Mouse (Mus musculus): Measurements from ENCODE around the gene Gm12248. TPM values are rescaled to one million over a fixed set of nuclear protein-coding genes. Genes with fewer than 3 reads are reported as not detected.

Gene Gm12248
- polyA plus RNA-seq, 1 experiment, result not detected

GRCm38 (mm10) chr11:58127544-58127943, 34.6 kb upstream of the Gm12248 start:
- Histone ChIP-seq H3K4me3 (replicated peaks; ENCODE audit: insufficient read depth, low read depth, low read length) (no peak overlapping the region), H3K27ac (ENCODE audit: insufficient read depth, low read length) (no peak overlapping the region), H3K4me1 (ENCODE audit: control insufficient read depth, insufficient read depth, low read length) (peaks cover 18% of the 10 kb centered on the region), H3K27me3 (ENCODE audit: control insufficient read depth, insufficient read depth, low read length) (no peaks in the 10 kb centered on the region)
- WGBS, result 89% methylated on average over 2 of the region's 2 CpGs
- TF ChIP-seq CTCF (IDR thresholded peaks at IDR 0.05; ENCODE audit: borderline replicate concordance, insufficient read depth, low read depth, low read length) (no peak), POLR2A (IDR thresholded peaks at IDR 0.05; ENCODE audit: borderline replicate concordance, insufficient read depth, low read length) (no peak)
- no peak for DNase-seq

- TF ChIP-seq POLR2A (IDR thresholded peaks at IDR 0.05; ENCODE audit: borderline replicate concordance, insufficient read depth, low read length) (no peak), CTCF (IDR thresholded peaks at IDR 0.05; ENCODE audit: borderline replicate concordance, insufficient read depth, low read depth, low read length) (peak; percentile 37; the same call in 1 of the 2 replicates)
- Histone ChIP-seq H3K4me1 (ENCODE audit: control insufficient read depth, insufficient read depth, low read length) (peaks cover 18% of the 10 kb centered on the region), H3K4me3 (replicated peaks; ENCODE audit: insufficient read depth, low read depth, low read length) (no peak overlapping the region), H3K27me3 (ENCODE audit: control insufficient read depth, insufficient read depth, low read length) (no peaks in the 10 kb centered on the region), H3K27ac (ENCODE audit: insufficient read depth, low read length) (peak overlapping the region; percentile 41; the same call in 1 of the 2 replicates)
- peak; percentile 68 to 80 for DNase-seq
- WGBS, result 28% methylated on average over 7 of the region's 7 CpGs
Observed at GRCm38 (mm10) chr11:58126397-58127160, 33.6 kb upstream of the Gm12248 start.

GRCm38 (mm10) chr11:58125021-58125420, 32.1 kb upstream of the Gm12248 start:
- no peak for DNase-seq
- H3K27me3 ChIP-seq (ENCODE audit: control insufficient read depth, insufficient read depth, low read length), result no peaks in the 10 kb centered on the region
- H3K4me3 ChIP-seq (replicated peaks; ENCODE audit: insufficient read depth, low read depth, low read length), result no peak overlapping the region
- no peak overlapping the region for H3K27ac ChIP-seq (ENCODE audit: insufficient read depth, low read length)
- 57% methylated on average over 11 of the region's 11 CpGs for WGBS
- no peak for TF ChIP-seq CTCF (IDR thresholded peaks at IDR 0.05; ENCODE audit: borderline replicate concordance, insufficient read depth, low read depth, low read length)
- TF ChIP-seq POLR2A (IDR thresholded peaks at IDR 0.05; ENCODE audit: borderline replicate concordance, insufficient read depth, low read length), result no peak
- H3K4me1 ChIP-seq (ENCODE audit: control insufficient read depth, insufficient read depth, low read length), result peaks cover 18% of the 10 kb centered on the region

- H3K27ac ChIP-seq (ENCODE audit: insufficient read depth, low read length), result peak overlapping the region; percentile 82
- TF ChIP-seq POLR2A (IDR thresholded peaks at IDR 0.05; ENCODE audit: borderline replicate concordance, insufficient read depth, low read length) (no peak), CTCF (IDR thresholded peaks at IDR 0.05; ENCODE audit: borderline replicate concordance, insufficient read depth, low read depth, low read length) (no peak)
- peaks cover 18% of the 10 kb centered on the region for H3K4me1 ChIP-seq (ENCODE audit: control insufficient read depth, insufficient read depth, low read length)
- H3K27me3 ChIP-seq (ENCODE audit: control insufficient read depth, insufficient read depth, low read length), result no peaks in the 10 kb centered on the region
- peak; percentile 49 to 68 for DNase-seq
- WGBS, result 11% methylated on average over 2 of the region's 2 CpGs
- no peak overlapping the region for H3K4me3 ChIP-seq (replicated peaks; ENCODE audit: insufficient read depth, low read depth, low read length)
Observed at GRCm38 (mm10) chr11:58123711-58124110, 30.8 kb upstream of the Gm12248 start.

- no peak for DNase-seq
- TF ChIP-seq CTCF (IDR thresholded peaks at IDR 0.05; ENCODE audit: borderline replicate concordance, insufficient read depth, low read depth, low read length) (no peak), POLR2A (IDR thresholded peaks at IDR 0.05; ENCODE audit: borderline replicate concordance, insufficient read depth, low read length) (no peak)
- Histone ChIP-seq H3K4me1 (ENCODE audit: control insufficient read depth, insufficient read depth, low read length) (peaks cover 22% of the 10 kb centered on the region), H3K4me3 (replicated peaks; ENCODE audit: insufficient read depth, low read depth, low read length) (no peak overlapping the region), H3K27me3 (ENCODE audit: control insufficient read depth, insufficient read depth, low read length) (no peaks in the 10 kb centered on the region), H3K27ac (ENCODE audit: insufficient read depth, low read length) (no peak overlapping the region)
- 89% methylated on average over 9 of the region's 9 CpGs for WGBS
Observed at GRCm38 (mm10) chr11:58121351-58121750, 28.4 kb upstream of the Gm12248 start.

- H3K4me3 ChIP-seq (replicated peaks; ENCODE audit: insufficient read depth, low read depth, low read length), result no peak overlapping the region
- 83% methylated on average over 3 of the region's 3 CpGs for WGBS
- H3K27ac ChIP-seq (ENCODE audit: insufficient read depth, low read length), result no peak overlapping the region
- no peaks in the 10 kb centered on the region for H3K27me3 ChIP-seq (ENCODE audit: control insufficient read depth, insufficient read depth, low read length)
- TF ChIP-seq CTCF (IDR thresholded peaks at IDR 0.05; ENCODE audit: borderline replicate concordance, insufficient read depth, low read depth, low read length), result no peak
- no peak for TF ChIP-seq POLR2A (IDR thresholded peaks at IDR 0.05; ENCODE audit: borderline replicate concordance, insufficient read depth, low read length)
- DNase-seq, result no peak
- peaks cover 19% of the 10 kb centered on the region for H3K4me1 ChIP-seq (ENCODE audit: control insufficient read depth, insufficient read depth, low read length)
Observed at GRCm38 (mm10) chr11:58120655-58121054, 27.7 kb upstream of the Gm12248 start.

- WGBS, result 31% methylated on average over 10 of the region's 10 CpGs
- DNase-seq, result no peak
- TF ChIP-seq CTCF (IDR thresholded peaks at IDR 0.05; ENCODE audit: borderline replicate concordance, insufficient read depth, low read depth, low read length) (no peak), POLR2A (IDR thresholded peaks at IDR 0.05; ENCODE audit: borderline replicate concordance, insufficient read depth, low read length) (no peak)
- H3K4me1 ChIP-seq (ENCODE audit: control insufficient read depth, insufficient read depth, low read length), result peaks cover 5% of the 10 kb centered on the region
- no peak overlapping the region for H3K4me3 ChIP-seq (replicated peaks; ENCODE audit: insufficient read depth, low read depth, low read length)
- H3K27me3 ChIP-seq (ENCODE audit: control insufficient read depth, insufficient read depth, low read length), result no peaks in the 10 kb centered on the region
- H3K27ac ChIP-seq (ENCODE audit: insufficient read depth, low read length), result no peak overlapping the region
Observed at GRCm38 (mm10) chr11:58117044-58117652, 24.2 kb upstream of the Gm12248 start.

- H3K4me1 ChIP-seq (ENCODE audit: control insufficient read depth, insufficient read depth, low read length), result peaks cover 5% of the 10 kb centered on the region
- no peak overlapping the region for H3K4me3 ChIP-seq (replicated peaks; ENCODE audit: insufficient read depth, low read depth, low read length)
- WGBS, result 81% methylated on average over 1 of the region's 1 CpGs
- H3K27ac ChIP-seq (ENCODE audit: insufficient read depth, low read length), result no peak overlapping the region
- DNase-seq, result no peak
- no peak for TF ChIP-seq POLR2A (IDR thresholded peaks at IDR 0.05; ENCODE audit: borderline replicate concordance, insufficient read depth, low read length)
- TF ChIP-seq CTCF (IDR thresholded peaks at IDR 0.05; ENCODE audit: borderline replicate concordance, insufficient read depth, low read depth, low read length), result no peak
- no peaks in the 10 kb centered on the region for H3K27me3 ChIP-seq (ENCODE audit: control insufficient read depth, insufficient read depth, low read length)
Observed at GRCm38 (mm10) chr11:58116560-58116959, 23.6 kb upstream of the Gm12248 start.

Data from cerebellum, adult 2 months (tissue).